Mouse (Mus musculus) liver, postnatal 0 days (tissue): ENCODE measurements at regions not wholly inside any gene's neighbourhood (a gene's known extent, or its start where the extent isn't known, plus 50 kb on each side); places are given as distances from the start of the nearest gene placed in this dataset.

Experiments
- CTCF ChIP-seq: sonication (generic); IDR thresholded peaks from 2 replicates; pipeline ENCODE4 v1.5.1; 2016; ENCODE audit warnings: antibody characterized with exemption, low read depth
- EP300 ChIP-seq: IDR thresholded peaks from 2 replicates; pipeline ENCODE4 v1.6.1; 2016; ENCODE audit warnings: antibody characterized with exemption, low read depth, mild to moderate bottlenecking

DNA sequence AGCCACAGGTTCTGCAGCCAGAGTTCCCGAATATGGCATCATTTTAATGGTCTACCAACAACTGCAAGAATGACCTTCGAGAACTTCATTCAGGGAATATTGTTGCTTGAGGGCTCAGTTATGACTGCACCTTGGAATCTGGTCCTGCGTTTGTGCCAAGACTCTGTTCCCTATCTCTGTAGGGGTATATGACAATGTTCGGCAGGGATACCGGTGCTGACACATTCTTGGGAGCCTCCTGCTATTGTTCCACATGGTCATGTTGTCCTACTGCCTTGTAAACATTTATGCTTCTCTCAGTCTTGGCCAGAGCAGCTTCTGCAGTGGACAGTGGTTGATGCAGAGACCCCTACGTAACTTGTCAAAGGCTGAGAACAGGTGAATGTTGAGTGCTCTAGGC, 216.8 kb upstream of the Stt3b start:
- no peak for TF ChIP-seq CTCF
- TF ChIP-seq EP300, result no peak
